Mouse (Mus musculus) spleen, postnatal 36 days (tissue): ENCODE measurements around the gene Adam26b.
"Not testable (repeated sequence)": the region's sequence is repeated elsewhere in the genome, so short reads cannot be mapped to it uniquely, and the experiment has no call there.

ENCODE experiments used
- DNase-seq, 2 experiments: peaks; one replicate each; pipeline ENCODE4 v3.0.0; 2022; ENCODE audit warnings: low spot score in 2 of 2, mixed read lengths in 1 of 2

Gene Adam26b

DNA sequence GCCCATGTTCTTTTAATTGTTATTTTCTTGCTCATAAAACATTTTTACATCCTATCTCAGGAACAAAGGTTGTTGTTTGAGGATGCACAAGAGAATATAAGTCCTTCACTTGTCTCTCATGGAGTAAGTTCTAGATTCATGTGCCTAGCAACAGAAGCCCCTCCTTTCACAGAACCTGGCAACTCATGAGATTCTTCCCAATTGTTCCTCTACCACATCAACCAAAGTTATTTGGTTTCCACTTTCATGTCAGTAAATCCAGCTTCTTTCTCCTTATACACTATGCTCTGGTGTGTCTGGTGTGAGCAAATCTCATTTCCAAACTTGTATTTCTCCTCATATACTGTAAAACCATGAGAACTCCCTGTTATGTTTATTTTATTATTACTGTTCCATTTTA, at the start of gene Adam26b:
Gene Adam26b (minus strand): TSS at position 101 of the 400 bp plus-strand sequence.
- not testable (repeated sequence) for DNase-seq

DNA sequence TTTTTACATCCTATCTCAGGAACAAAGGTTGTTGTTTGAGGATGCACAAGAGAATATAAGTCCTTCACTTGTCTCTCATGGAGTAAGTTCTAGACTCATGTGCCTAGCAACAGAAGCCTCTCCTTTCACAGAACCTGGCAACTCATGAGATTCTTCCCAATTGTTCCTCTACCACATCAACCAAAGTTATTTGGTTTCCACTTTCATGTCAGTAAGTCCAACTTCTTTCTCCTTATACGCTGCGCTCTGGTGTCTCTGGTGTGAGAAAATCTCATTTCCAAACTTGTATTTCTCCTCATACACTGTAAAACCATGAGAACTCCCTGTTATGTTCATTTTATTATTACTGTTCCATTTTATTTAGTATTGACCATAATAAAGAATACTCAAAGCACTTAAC, 48.7 kb upstream of the Adam26b start, which contains the start of gene Adam26a:
Gene Adam26a (minus strand): TSS at position 101 of the 400 bp plus-strand sequence.
- DNase-seq: not testable (repeated sequence)
